Mouse (Mus musculus): ENCODE measurements around the gene Ankzf1. TPM values are rescaled to one million over a fixed set of nuclear protein-coding genes. Genes with fewer than 3 reads are reported as not detected.
A peak's percentile ranks its signal among the peaks of the same experiment; 100 is the strongest.

Gene Ankzf1
- total and polyA plus RNA-seq, 3 experiments: 8.7 to 15.1 (median 11.2) TPM

DNA sequence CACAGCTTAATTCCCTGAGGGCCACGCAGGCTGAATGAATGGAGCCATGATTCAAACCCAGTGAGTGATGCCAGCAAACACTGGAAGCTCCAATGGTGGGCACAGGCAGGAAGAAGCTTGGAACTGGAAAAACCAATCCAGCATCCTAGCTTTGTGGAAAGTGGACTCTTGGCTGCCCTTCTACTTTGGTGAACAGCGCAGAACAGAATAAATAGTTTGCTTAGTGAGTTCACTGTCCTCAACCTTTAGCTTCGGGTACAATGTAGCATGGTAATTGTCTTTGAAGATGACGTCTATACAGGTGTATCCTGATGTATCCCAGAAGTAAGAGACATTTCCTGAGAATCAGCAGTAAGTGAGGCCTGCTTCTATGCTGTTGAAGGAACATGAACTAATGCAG, 43.2 kb upstream of the Ankzf1 start:
- no peak overlapping the region for H3K9ac ChIP-seq (ENCODE audit: low read depth, low read length)
- 83% methylated on average over 4 of the region's 4 CpGs for WGBS
- no peaks in the 10 kb centered on the region for H3K4me1 ChIP-seq (ENCODE audit: control insufficient read depth, insufficient read depth, low read length)
- no peak overlapping the region for H3K27ac ChIP-seq
- TF ChIP-seq EP300 (IDR thresholded peaks at IDR 0.05; ENCODE audit: insufficient read depth, low read depth, low read length): no peak
- TF ChIP-seq CTCF (IDR thresholded peaks at IDR 0.05): no peak
- no peak for TF ChIP-seq POLR2A (IDR thresholded peaks at IDR 0.05; ENCODE audit: insufficient read depth, low read depth, low read length)
- H3K36me3 ChIP-seq (ENCODE audit: control insufficient read depth, insufficient read depth, low read length): no peaks in the 10 kb centered on the region; the same call in 1 of the 2 replicates
- H3K27me3 ChIP-seq (ENCODE audit: control insufficient read depth, insufficient read depth, low read length): no peaks in the 10 kb centered on the region
- intact Hi-C loops (cut with DNase I): no loop called here
- H3K79me2 ChIP-seq (replicated peaks; ENCODE audit: control insufficient read depth, insufficient read depth, low read length): no peaks in the 10 kb centered on the region
- no peak for DNase-seq
- H3K4me3 ChIP-seq: no peak overlapping the region

GRCm38 (mm10) chr1:75155837-75156236, 36.1 kb upstream of the Ankzf1 start:
- Histone ChIP-seq H3K4me3 (no peak overlapping the region), H3K27ac (no peak overlapping the region), H3K27me3 (ENCODE audit: control insufficient read depth, insufficient read depth, low read length) (no peaks in the 10 kb centered on the region), H3K9ac (ENCODE audit: low read depth, low read length) (no peak overlapping the region), H3K79me2 (replicated peaks; ENCODE audit: control insufficient read depth, insufficient read depth, low read length) (no peaks in the 10 kb centered on the region), H3K36me3 (ENCODE audit: control insufficient read depth, insufficient read depth, low read length) (no peaks in the 10 kb centered on the region), H3K4me1 (ENCODE audit: control insufficient read depth, insufficient read depth, low read length) (no peaks in the 10 kb centered on the region)
- intact Hi-C loops (cut with DNase I): no loop called here
- WGBS: 15% methylated on average over 3 of the region's 3 CpGs
- no peak for DNase-seq
- TF ChIP-seq CTCF (IDR thresholded peaks at IDR 0.05) (no peak), POLR2A (IDR thresholded peaks at IDR 0.05; ENCODE audit: insufficient read depth, low read depth, low read length) (no peak), EP300 (IDR thresholded peaks at IDR 0.05; ENCODE audit: insufficient read depth, low read depth, low read length) (no peak)

DNA sequence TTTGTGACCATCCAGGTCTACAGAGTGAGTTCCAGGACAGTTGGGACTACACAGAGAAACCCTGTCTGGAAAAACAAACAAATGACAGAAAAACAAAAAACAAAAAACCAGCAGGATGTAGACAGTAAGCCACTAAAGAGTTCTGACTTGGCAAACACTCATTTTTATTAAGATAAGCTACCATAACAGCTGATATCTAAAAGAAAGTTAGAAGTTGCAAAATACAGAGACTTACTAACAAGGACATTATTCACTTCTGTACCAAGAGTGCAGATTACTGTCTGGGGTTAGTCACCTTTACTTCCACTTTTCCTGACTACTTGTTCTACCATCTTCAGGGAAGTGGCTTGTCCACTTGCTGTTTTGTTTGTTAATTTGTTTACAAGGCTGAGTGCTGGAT, 33.0 kb upstream of the Ankzf1 start:
- Histone ChIP-seq H3K27me3 (ENCODE audit: control insufficient read depth, insufficient read depth, low read length) (no peaks in the 10 kb centered on the region), H3K36me3 (ENCODE audit: control insufficient read depth, insufficient read depth, low read length) (no peaks in the 10 kb centered on the region), H3K9ac (ENCODE audit: low read depth, low read length) (no peak overlapping the region), H3K4me3 (no peak overlapping the region), H3K4me1 (ENCODE audit: control insufficient read depth, insufficient read depth, low read length) (no peaks in the 10 kb centered on the region), H3K79me2 (replicated peaks; ENCODE audit: control insufficient read depth, insufficient read depth, low read length) (no peaks in the 10 kb centered on the region), H3K27ac (no peak overlapping the region)
- TF ChIP-seq EP300 (IDR thresholded peaks at IDR 0.05; ENCODE audit: insufficient read depth, low read depth, low read length) (no peak), POLR2A (IDR thresholded peaks at IDR 0.05; ENCODE audit: insufficient read depth, low read depth, low read length) (no peak), CTCF (IDR thresholded peaks at IDR 0.05) (no peak)
- DNase-seq: no peak
- intact Hi-C loops (cut with DNase I): no loop called here

DNA sequence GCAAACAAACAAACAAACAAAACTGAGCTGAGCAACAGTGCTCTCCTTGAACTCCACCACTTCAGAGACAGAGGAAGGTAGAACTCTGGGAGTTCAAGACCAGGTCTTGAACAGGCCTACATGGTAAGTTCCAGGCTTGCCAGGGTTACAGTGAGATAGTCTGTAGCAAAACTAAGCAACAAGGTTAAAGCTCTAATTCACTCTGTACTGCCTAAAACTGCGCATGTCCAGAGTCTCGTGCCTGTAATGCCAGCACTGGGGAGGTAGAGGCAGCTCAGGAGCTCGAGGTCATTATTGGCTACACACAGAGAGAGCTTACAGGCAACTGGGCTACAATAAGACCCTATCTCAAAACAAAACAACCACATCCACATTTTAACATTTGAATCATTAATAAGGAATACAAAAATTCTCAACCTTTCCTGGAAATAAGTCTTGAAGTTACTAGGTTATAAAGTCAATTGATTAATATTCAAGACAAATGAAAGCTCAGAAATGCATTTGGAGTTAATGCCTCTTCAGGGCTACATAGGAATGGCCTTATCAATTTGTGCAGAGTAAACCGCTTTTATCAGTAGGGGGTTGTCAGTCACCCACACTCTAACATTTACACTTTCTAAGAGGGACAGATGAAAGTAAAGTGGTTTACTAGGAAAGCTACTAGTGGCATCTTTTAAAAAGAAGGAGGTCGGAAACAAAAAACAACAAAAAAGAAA, 32.3 kb upstream of the Ankzf1 start:
- 61% methylated on average over 5 of the region's 5 CpGs for WGBS

DNA sequence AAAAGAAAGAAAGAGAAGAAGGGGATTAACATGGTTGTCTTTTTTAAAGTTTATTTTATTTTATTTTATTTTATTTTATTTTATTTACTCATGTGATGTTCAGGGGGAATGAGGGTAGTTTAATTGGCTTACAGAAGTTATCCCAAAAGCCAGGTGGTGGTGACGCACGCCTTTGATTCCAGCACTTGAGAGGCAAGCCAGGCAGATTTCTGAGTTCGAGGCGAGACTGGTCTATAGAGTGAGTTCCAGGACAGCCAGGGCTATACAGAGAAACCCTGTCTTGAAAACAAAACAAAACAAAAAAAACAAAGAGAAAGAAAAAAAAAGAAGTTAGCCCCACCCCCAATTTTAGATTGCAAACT, 31.7 kb upstream of the Ankzf1 start:
- Histone ChIP-seq H3K27me3 (ENCODE audit: control insufficient read depth, insufficient read depth, low read length) (no peaks in the 10 kb centered on the region), H3K27ac (no peak overlapping the region), H3K36me3 (ENCODE audit: control insufficient read depth, insufficient read depth, low read length) (no peaks in the 10 kb centered on the region), H3K9ac (ENCODE audit: low read depth, low read length) (no peak overlapping the region), H3K4me3 (no peak overlapping the region), H3K4me1 (ENCODE audit: control insufficient read depth, insufficient read depth, low read length) (no peaks in the 10 kb centered on the region), H3K79me2 (replicated peaks; ENCODE audit: control insufficient read depth, insufficient read depth, low read length) (no peaks in the 10 kb centered on the region)
- intact Hi-C loops (cut with DNase I): no loop called here
- TF ChIP-seq CTCF (IDR thresholded peaks at IDR 0.05): no peak
- TF ChIP-seq EP300 (IDR thresholded peaks at IDR 0.05; ENCODE audit: insufficient read depth, low read depth, low read length): no peak
- TF ChIP-seq POLR2A (IDR thresholded peaks at IDR 0.05; ENCODE audit: insufficient read depth, low read depth, low read length): no peak
- no peak for DNase-seq
- 77% methylated on average over 4 of the region's 4 CpGs for WGBS

More for the DNA sequence above, 32.3 kb upstream of the Ankzf1 start:
- no peaks in the 10 kb centered on the region for H3K36me3 ChIP-seq (ENCODE audit: control insufficient read depth, insufficient read depth, low read length)
- no peaks in the 10 kb centered on the region for H3K79me2 ChIP-seq (replicated peaks; ENCODE audit: control insufficient read depth, insufficient read depth, low read length)
- DNase-seq: no peak
- no peak overlapping the region for H3K4me3 ChIP-seq
- TF ChIP-seq EP300 (IDR thresholded peaks at IDR 0.05; ENCODE audit: insufficient read depth, low read depth, low read length) (no peak), POLR2A (IDR thresholded peaks at IDR 0.05; ENCODE audit: insufficient read depth, low read depth, low read length) (no peak), CTCF (IDR thresholded peaks at IDR 0.05) (no peak)
- no peaks in the 10 kb centered on the region for H3K4me1 ChIP-seq (ENCODE audit: control insufficient read depth, insufficient read depth, low read length)
- intact Hi-C loops (cut with DNase I): no loop called here
- no peaks in the 10 kb centered on the region for H3K27me3 ChIP-seq (ENCODE audit: control insufficient read depth, insufficient read depth, low read length)
- no peak overlapping the region for H3K27ac ChIP-seq
- H3K9ac ChIP-seq (ENCODE audit: low read depth, low read length): no peak overlapping the region

DNA sequence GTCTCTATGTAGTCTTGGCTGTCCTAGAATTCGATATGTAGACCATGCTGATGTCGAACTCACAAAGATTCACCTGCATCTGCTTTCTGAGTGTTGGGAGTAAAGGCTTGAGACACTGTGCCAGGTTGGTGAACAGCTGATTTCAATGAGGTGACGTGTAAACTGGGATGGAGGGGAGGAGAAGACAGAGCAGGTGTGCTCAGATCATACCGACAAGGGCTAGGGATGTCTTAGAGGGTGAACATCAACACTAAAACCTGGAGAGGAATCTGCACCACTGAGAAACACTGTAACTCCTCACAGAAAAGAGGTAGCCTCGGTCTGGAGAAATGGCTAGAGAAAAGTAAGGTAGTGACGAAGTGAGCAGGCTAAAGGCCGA, 23.9 kb upstream of the Ankzf1 start:
- intact Hi-C loops (cut with DNase I): loop anchor here (1.0 to 2.0 kb wide), 2 partner anchors 25 to 43 kb away; partner anchors contain the start of genes Glb1l and Stk16
- peak overlapping the region; percentile 77 for H3K4me3 ChIP-seq
- 10% methylated on average over 7 of the region's 7 CpGs for WGBS

More for the DNA sequence above, 23.9 kb upstream of the Ankzf1 start:
- TF ChIP-seq CTCF (IDR thresholded peaks at IDR 0.05) (no peak), POLR2A (IDR thresholded peaks at IDR 0.05; ENCODE audit: insufficient read depth, low read depth, low read length) (no peak), EP300 (IDR thresholded peaks at IDR 0.05; ENCODE audit: insufficient read depth, low read depth, low read length) (no peak)
- peak overlapping the region; percentile 99 for H3K27ac ChIP-seq
- no peaks in the 10 kb centered on the region for H3K79me2 ChIP-seq (replicated peaks; ENCODE audit: control insufficient read depth, insufficient read depth, low read length)
- no peaks in the 10 kb centered on the region for H3K27me3 ChIP-seq (ENCODE audit: control insufficient read depth, insufficient read depth, low read length)
- H3K9ac ChIP-seq (ENCODE audit: low read depth, low read length): peak overlapping the region; percentile 64
- DNase-seq: no peak
- no peaks in the 10 kb centered on the region for H3K36me3 ChIP-seq (ENCODE audit: control insufficient read depth, insufficient read depth, low read length)
- H3K4me1 ChIP-seq (ENCODE audit: control insufficient read depth, insufficient read depth, low read length): peaks cover 3% of the 10 kb centered on the region

All from heart, adult 2 months (tissue).